Mouse (Mus musculus): ENCODE results near the gene Gkn3. TPM values are rescaled to one million over a fixed set of nuclear protein-coding genes. Genes with fewer than 3 reads are reported as not detected.

The Gkn3 gene
- total RNA-seq (2014; rRNA removed): not detected in 2 replicates
- polyA plus RNA-seq (2015; fragmentation: Nextera tagmentation; extraction: Ambion mirVana): 0.63 and 0.86 TPM in 2 replicates

- H3K36me3 ChIP-seq (ENCODE audit: insufficient read depth, low read length): no peaks in the 10 kb centered on the region
- H3K4me2 ChIP-seq (ENCODE audit: low read depth, low read length): no peak within 1 kb of the TSS
- ATAC-seq (no peak), DNase-seq (ENCODE audit: low spot score) (no peak)
- no peaks in the 10 kb centered on the region for H3K27me3 ChIP-seq (ENCODE audit: insufficient read depth, low read length)
- 67% methylated on average over 7 of the region's 7 CpGs for WGBS
- H3K4me1 ChIP-seq (ENCODE audit: insufficient read depth, low read length): peaks cover 3% of the 10 kb centered on the region; the same call in 1 of the 2 replicates
- no peak within 1 kb of the TSS for H3K27ac ChIP-seq
- no peak for TF ChIP-seq CTCF (IDR thresholded peaks at IDR 0.05; ENCODE audit: low read depth)
- no peaks in the 10 kb centered on the region for H3K9me3 ChIP-seq (ENCODE audit: low read length)
- no peak within 1 kb of the TSS for H3K4me3 ChIP-seq (ENCODE audit: low read length)
- H3K9ac ChIP-seq (replicated peaks; ENCODE audit: low read length): no peak within 1 kb of the TSS
Measured at GRCm38 (mm10) chr6:87388877-87389276, at the start of gene Gkn3. TSS of gene Gkn3 (minus strand) at chr6:87388935.

GRCm38 (mm10) chr6:87436745-87437144, 48.0 kb upstream of the Gkn3 start:
- TF ChIP-seq CTCF (IDR thresholded peaks at IDR 0.05; ENCODE audit: low read depth): no peak
- no peak overlapping the region for H3K27ac ChIP-seq
- H3K9me3 ChIP-seq (ENCODE audit: low read length): no peaks in the 10 kb centered on the region
- no peak overlapping the region for H3K9ac ChIP-seq (replicated peaks; ENCODE audit: low read length)
- no peaks in the 10 kb centered on the region for H3K36me3 ChIP-seq (ENCODE audit: insufficient read depth, low read length)
- DNase-seq (ENCODE audit: low spot score) (no peak), ATAC-seq (no peak)
- H3K4me3 ChIP-seq (ENCODE audit: low read length): no peak overlapping the region
- 92% methylated on average over 8 of the region's 8 CpGs for WGBS
- no peaks in the 10 kb centered on the region for H3K27me3 ChIP-seq (ENCODE audit: insufficient read depth, low read length)
- H3K4me2 ChIP-seq (ENCODE audit: low read depth, low read length): no peak overlapping the region
- H3K4me1 ChIP-seq (ENCODE audit: insufficient read depth, low read length): no peaks in the 10 kb centered on the region

GRCm38 (mm10) chr6:87435791-87436190, 47.1 kb upstream of the Gkn3 start:
- Histone ChIP-seq H3K36me3 (ENCODE audit: insufficient read depth, low read length) (no peaks in the 10 kb centered on the region), H3K27me3 (ENCODE audit: insufficient read depth, low read length) (no peaks in the 10 kb centered on the region), H3K27ac (no peak overlapping the region), H3K9ac (replicated peaks; ENCODE audit: low read length) (no peak overlapping the region), H3K4me3 (ENCODE audit: low read length) (no peak overlapping the region), H3K9me3 (ENCODE audit: low read length) (no peaks in the 10 kb centered on the region), H3K4me2 (ENCODE audit: low read depth, low read length) (no peak overlapping the region), H3K4me1 (ENCODE audit: insufficient read depth, low read length) (no peaks in the 10 kb centered on the region)
- ATAC-seq (no peak), DNase-seq (ENCODE audit: low spot score) (no peak)
- TF ChIP-seq CTCF (IDR thresholded peaks at IDR 0.05; ENCODE audit: low read depth): no peak
- WGBS: 96% methylated on average over 3 of the region's 3 CpGs

- Histone ChIP-seq H3K4me1 (ENCODE audit: insufficient read depth, low read length) (no peaks in the 10 kb centered on the region), H3K4me2 (ENCODE audit: low read depth, low read length) (no peak within 1 kb of the TSS), H3K27ac (no peak within 1 kb of the TSS), H3K9me3 (ENCODE audit: low read length) (no peaks in the 10 kb centered on the region), H3K4me3 (ENCODE audit: low read length) (no peak within 1 kb of the TSS), H3K27me3 (ENCODE audit: insufficient read depth, low read length) (no peaks in the 10 kb centered on the region), H3K9ac (replicated peaks; ENCODE audit: low read length) (no peak within 1 kb of the TSS), H3K36me3 (ENCODE audit: insufficient read depth, low read length) (no peaks in the 10 kb centered on the region)
- no peak for ATAC-seq
- 77% methylated on average over 7 of the region's 7 CpGs for WGBS
- TF ChIP-seq CTCF (IDR thresholded peaks at IDR 0.05; ENCODE audit: low read depth): no peak
- DNase-seq (ENCODE audit: low spot score): no peak
Measured at GRCm38 (mm10) chr6:87428487-87429044, 39.8 kb upstream of the Gkn3 start, which contains the start of gene Bmp10. TSS of gene Bmp10 (plus strand) at chr6:87428994.

- no peak overlapping the region for H3K4me3 ChIP-seq (ENCODE audit: low read length)
- WGBS: 44% methylated on average over 8 of the region's 8 CpGs
Measured at GRCm38 (mm10) chr6:87427616-87428015, 38.9 kb upstream of the Gkn3 start.

GRCm38 (mm10) chr6:87426954-87427353, 38.2 kb upstream of the Gkn3 start:
- ATAC-seq (no peak), DNase-seq (ENCODE audit: low spot score) (no peak)
- 66% methylated on average over 5 of the region's 5 CpGs for WGBS
- TF ChIP-seq CTCF (IDR thresholded peaks at IDR 0.05; ENCODE audit: low read depth): no peak
- H3K4me3 ChIP-seq (ENCODE audit: low read length): no peak overlapping the region
- H3K9me3 ChIP-seq (ENCODE audit: low read length): no peaks in the 10 kb centered on the region
- no peaks in the 10 kb centered on the region for H3K36me3 ChIP-seq (ENCODE audit: insufficient read depth, low read length)
- H3K27ac ChIP-seq: no peak overlapping the region
- H3K27me3 ChIP-seq (ENCODE audit: insufficient read depth, low read length): no peaks in the 10 kb centered on the region
- H3K9ac ChIP-seq (replicated peaks; ENCODE audit: low read length): no peak overlapping the region
- H3K4me2 ChIP-seq (ENCODE audit: low read depth, low read length): no peak overlapping the region
- no peaks in the 10 kb centered on the region for H3K4me1 ChIP-seq (ENCODE audit: insufficient read depth, low read length)

More at GRCm38 (mm10) chr6:87427616-87428015, 38.9 kb upstream of the Gkn3 start:
- no peak for ATAC-seq
- H3K36me3 ChIP-seq (ENCODE audit: insufficient read depth, low read length): no peaks in the 10 kb centered on the region
- no peak overlapping the region for H3K4me2 ChIP-seq (ENCODE audit: low read depth, low read length)
- no peak for TF ChIP-seq CTCF (IDR thresholded peaks at IDR 0.05; ENCODE audit: low read depth)
- no peak overlapping the region for H3K27ac ChIP-seq
- no peaks in the 10 kb centered on the region for H3K9me3 ChIP-seq (ENCODE audit: low read length)
- no peaks in the 10 kb centered on the region for H3K27me3 ChIP-seq (ENCODE audit: insufficient read depth, low read length)
- DNase-seq (ENCODE audit: low spot score): peak; percentile 13
- H3K4me1 ChIP-seq (ENCODE audit: insufficient read depth, low read length): no peaks in the 10 kb centered on the region
- H3K9ac ChIP-seq (replicated peaks; ENCODE audit: low read length): no peak overlapping the region

DNA sequence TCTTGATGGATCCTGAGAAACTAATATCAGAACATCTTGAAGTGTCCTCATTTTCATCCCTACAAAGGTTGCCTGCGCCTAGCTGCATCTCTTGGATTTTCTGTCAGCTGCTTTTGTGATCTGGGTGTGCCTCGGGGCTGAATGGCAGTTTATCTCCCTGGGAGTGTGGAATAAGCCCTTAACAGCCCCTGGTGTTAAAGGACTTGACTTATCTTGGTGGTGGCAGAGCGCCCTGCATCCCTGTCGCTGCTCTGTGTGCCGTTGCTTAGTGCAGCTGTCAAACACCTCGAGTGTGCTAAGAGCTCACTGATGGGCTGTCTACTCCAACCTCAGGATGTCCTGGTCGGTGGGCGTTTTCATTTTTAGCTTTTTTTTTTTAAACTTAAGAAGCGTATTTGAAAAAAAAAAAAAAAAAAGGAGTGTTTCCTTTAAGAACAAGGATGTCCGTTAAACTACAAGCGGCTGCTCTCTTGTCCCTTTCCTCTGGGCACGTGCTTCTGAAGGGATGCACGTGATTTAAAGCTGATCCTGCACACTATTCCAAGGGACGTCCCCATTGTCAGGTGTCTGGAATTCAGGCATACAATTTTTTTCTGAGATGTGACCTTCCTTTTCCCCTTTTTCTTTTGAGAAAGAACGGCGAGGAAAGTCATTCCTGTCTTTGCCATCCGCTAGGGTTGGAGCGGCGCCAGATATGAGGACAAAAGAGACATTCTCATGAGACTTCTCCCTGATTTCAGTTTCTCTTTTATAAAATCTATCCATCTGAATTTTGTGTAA, 35.5 kb upstream of the Gkn3 start:
- peak overlapping the region; percentile 10; the same call in 1 of the 2 replicates for H3K4me3 ChIP-seq (ENCODE audit: low read length)
- DNase-seq (ENCODE audit: low spot score): peak; percentile 54
- H3K4me2 ChIP-seq (ENCODE audit: low read depth, low read length): peak overlapping the region; percentile 46
- no peaks in the 10 kb centered on the region for H3K4me1 ChIP-seq (ENCODE audit: insufficient read depth, low read length)
- no peaks in the 10 kb centered on the region for H3K9me3 ChIP-seq (ENCODE audit: low read length)
- TF ChIP-seq CTCF (IDR thresholded peaks at IDR 0.05; ENCODE audit: low read depth): peak; percentile 24; the same call in 1 of the 2 replicates
- whole genome bisulfite sequencing: 38% methylated on average over 19 of the region's 19 CpGs
- no peak overlapping the region for H3K27ac ChIP-seq
- no peak for ATAC-seq
- H3K36me3 ChIP-seq (ENCODE audit: insufficient read depth, low read length): no peaks in the 10 kb centered on the region
- no peaks in the 10 kb centered on the region for H3K27me3 ChIP-seq (ENCODE audit: insufficient read depth, low read length)
- no peak overlapping the region for H3K9ac ChIP-seq (replicated peaks; ENCODE audit: low read length)
